Mouse (Mus musculus): Measurements from ENCODE around the gene Sfta2.

The Sfta2 gene

GRCm38 (mm10) chr17:35592131-35592530 is 9.2 kb upstream of the Sfta2 start:
- peak; percentile 51 for DNase-seq (ENCODE audit: low read depth, low spot score)

- DNase-seq (ENCODE audit: low read depth, low spot score): peak; percentile 90
These were observed 7.6 kb upstream of the Sfta2 start for GRCm38 (mm10) chr17:35593786-35594185.

DNA sequence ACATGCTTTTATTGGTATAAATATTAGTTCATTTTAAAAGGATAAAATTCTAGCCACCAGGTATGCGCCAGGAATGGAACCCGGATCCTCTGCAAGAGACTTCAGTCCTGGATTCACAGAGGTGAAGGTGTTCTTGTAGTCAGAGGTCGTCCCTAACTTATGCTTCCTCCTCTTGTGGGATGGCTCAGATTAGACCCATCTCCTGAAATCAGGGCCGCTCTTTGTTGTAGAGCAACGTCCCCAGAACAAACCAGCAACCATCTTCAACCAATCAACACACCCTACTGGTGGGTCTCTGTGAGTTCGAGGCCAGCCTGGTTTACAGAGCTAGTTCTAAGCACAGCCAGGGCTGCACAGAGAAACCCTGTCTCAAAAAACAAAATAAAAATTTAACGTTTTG is 6.9 kb upstream of the Sfta2 start:
- peak; percentile 66 for DNase-seq (ENCODE audit: low read depth, low spot score)

GRCm38 (mm10) chr17:35597399-35597798 is 4.0 kb upstream of the Sfta2 start:
- no peak for DNase-seq (ENCODE audit: low read depth, low spot score)

GRCm38 (mm10) chr17:35601736-35602354 is 496 bp downstream of the Sfta2 start:
- DNase-seq (ENCODE audit: low read depth, low spot score): no peak

DNA sequence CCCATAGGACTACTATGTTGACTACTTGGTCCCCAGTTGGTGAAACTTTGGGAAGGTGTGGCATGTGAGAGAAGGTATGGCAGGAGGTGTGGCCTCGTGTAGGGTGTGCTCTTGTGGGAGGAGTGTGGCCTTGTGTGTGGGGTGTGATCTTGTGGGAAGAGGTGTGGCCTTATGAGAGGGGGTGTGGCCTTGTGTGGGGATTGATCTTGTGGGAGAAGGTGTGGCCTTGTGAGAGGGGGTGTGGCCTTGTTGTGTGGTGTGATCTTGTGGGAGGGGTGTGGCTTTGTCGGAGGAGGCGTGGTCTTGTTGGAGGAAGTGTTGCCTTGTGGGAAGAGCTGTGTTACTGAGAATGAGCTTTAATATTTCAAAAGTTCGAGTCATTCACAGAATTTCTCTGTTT is 15.8 kb downstream of the Sfta2 start:
- peak; percentile 71 for DNase-seq (ENCODE audit: low read depth, low spot score)

DNA sequence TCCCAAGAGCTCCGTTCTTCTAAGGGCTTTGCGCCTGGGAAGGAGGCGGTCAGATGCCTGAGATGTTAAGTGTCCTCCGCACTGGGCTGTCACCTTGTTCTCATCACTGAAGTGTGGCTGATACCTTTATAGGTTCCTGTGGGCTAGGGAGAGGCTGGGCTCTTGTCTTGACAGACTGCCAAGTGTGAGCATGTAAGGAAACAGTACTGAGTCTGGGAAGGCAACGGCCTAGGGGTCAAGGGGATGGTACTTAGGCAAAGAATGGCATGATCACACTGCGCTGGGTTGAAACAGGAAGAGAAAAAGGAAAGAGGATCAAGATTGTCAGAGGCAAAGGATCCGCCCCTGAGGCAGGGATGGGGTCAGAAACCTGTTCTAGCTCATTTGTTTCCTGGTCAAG is 25.2 kb downstream of the Sfta2 start, which contains the start of gene Gm9573:
Gene Gm9573 (minus strand): TSS at position 101 of the 400 bp plus-strand sequence.
- no peak for DNase-seq (ENCODE audit: low read depth, low spot score)

DNA sequence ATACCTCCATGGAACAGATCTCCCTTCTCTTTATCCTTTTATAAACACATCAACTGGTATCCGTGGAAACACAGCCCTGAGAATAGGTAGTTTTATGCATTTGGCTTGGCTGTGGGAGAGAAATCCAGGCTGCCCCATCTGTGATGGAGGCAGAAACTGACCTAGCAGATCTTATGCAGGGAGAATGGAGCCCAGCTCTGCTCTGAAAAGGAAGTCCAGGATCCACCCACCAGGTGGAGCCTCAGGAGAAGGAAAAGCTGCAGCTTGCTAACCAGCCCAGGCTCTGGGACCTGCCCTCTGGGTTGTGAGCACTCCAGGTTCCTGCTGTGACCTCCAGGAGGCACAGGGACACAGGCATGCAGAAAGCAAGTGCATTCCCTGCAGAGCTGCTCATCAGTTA is 32.6 kb downstream of the Sfta2 start:
- peak; percentile 78 for DNase-seq (ENCODE audit: low read depth, low spot score)

GRCm38 (mm10) chr17:35635202-35635601 is 33.9 kb downstream of the Sfta2 start:
- peak; percentile 62 for DNase-seq (ENCODE audit: low read depth, low spot score)

DNA sequence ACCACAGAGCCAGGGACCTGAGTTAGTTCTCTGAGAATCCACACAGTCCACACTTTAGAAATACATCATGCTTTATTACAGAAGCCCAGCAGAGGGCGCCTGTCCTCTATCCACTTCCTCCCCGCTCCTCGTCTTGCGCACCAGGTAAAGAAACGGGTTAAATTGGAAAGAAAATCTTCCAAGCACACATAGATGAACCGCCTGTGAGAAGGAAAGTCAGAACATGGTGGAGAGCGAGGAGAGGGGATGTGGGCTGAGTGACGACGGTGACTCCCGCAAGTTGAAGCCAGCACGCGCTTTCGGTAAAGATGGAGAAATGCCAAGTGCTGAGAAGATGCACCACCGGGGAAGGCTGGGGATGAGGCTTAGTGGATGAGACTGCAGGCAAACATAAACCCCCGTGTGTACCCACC is 34.4 kb downstream of the Sfta2 start:
- DNase-seq (ENCODE audit: low read depth, low spot score): peak; percentile 86

- peak; percentile 76 for DNase-seq (ENCODE audit: low read depth, low spot score)
These were observed 35.0 kb downstream of the Sfta2 start for GRCm38 (mm10) chr17:35636363-35636762.

- DNase-seq (ENCODE audit: low read depth, low spot score): peak; percentile 89
These were observed 37.3 kb downstream of the Sfta2 start for GRCm38 (mm10) chr17:35638475-35639190.

DNA sequence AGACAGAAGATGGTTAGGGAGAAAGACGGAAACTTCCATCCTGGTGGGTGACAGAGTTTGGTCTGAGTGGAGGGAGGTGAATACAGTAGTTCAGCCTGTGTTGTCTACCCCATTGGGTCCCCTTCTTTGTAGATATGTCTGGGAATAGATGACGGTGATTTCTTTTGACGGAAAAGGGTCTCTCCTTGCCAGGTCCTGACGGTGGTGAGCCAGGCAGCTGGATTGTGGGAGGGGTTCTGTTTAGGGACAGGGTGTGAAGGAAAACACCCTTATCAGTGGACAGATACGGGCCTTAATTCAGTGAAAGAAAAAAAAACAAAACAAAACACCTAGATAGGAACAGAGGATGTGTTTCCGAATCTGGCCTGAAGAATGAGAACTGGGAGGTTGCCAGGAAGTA is 38.0 kb downstream of the Sfta2 start:
- DNase-seq (ENCODE audit: low read depth, low spot score): no peak

DNA sequence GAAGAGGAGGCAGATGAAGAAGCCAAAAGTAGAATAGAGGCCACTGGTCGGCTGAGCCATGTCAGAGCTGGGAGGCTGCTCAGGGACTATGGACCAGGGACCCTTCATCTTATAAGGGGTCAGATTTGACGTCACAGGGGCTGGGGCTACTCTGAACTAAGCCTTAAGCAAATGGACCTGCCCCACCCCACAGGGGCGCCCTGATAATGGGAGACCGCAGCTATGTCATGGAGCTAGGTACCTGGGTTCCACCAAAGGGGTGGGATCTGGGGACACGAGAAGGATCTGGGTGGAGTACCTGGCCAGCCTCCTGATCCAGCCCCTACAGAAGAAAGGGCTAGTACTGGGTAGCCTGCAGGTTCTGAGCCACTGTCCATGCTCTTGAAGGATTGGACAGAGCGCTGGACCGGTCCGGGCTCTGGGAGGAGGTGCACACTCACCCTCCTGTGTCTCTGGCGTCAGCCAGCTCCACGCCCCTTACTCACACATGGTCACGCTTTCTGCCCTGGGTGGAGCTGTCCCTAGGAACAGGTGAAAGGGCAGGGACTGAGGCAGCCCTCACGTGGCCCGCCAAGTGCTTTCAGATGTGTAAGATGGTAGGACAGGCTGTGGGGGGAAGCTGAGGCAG is 42.4 kb downstream of the Sfta2 start, which contains the start of gene Mucl3:
Gene Mucl3 (minus strand): TSS at position 87 of the 628 bp plus-strand sequence.
- DNase-seq (ENCODE audit: low read depth, low spot score): no peak

DNA sequence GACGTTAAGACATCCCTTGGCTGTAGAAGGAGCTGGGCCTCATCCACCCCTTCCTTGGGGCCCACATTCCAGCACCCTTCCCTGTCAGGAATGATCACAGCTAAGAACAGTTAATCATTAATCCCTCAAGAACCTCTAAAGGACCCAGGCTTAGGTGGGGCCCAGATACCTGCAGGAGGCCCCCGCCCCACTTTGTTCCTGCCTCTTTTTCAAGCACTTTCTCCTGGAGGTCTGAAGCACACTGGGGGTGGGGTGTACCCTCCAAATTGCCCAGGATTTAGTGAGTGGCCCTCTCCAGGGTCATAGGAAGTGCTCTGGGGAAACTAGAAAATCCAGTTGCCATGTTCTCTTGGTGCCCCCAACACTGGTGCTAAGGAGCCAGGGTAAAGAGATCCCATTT is 48.1 kb downstream of the Sfta2 start:
- DNase-seq (ENCODE audit: low read depth, low spot score): no peak

DNA sequence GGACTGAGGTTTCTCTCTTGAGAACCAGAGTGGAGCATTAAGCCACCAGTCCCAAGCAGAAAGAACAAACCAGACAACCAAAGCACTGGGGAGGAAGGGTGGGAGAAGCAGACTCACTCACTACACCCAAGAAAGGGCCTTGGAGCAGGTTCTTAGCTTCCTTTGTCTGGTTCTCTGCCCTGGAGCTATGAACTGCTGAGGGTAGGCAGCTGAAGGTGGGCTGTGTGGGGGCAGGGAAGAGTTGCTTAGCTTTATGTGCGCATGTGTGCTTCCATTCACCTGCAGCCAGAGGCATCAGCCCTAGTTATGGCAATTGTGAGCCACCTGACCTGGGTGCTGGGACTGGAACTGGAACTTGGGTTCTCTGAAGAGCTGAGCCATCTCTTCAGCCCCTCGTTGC is 51.7 kb downstream of the Sfta2 start:
- peak; percentile 81 for DNase-seq (ENCODE audit: low read depth, low spot score)

DNA sequence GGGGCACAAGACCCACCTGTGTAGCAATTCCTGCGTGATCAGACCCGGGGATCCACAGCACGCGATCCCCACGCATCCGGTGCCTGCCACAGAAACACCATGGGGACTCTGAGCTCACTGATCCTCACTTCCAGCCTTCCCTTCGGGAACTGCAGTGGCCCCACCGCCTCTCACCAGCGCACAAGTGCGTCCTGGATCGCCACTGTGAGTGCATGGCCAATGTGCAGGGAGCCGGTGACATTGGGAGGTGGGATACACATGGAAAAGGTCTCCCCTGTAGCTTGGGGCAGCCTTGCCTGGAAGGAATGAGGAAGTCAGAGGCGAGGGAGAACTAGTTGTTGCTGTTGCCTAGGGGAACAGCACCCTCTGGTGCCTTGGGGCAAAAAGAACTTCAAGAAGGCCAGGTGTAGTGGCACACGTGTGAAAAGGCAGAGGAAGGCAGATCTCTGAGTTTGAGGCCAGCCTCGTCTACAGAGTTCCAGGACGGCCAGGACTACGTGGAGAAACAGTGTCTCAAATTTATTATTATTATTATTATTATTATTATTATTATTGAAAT is 64.7 kb downstream of the Sfta2 start:
- peak; percentile 87 for DNase-seq (ENCODE audit: low read depth, low spot score)

GRCm38 (mm10) chr17:35666851-35667256 is 65.5 kb downstream of the Sfta2 start:
- DNase-seq (ENCODE audit: low read depth, low spot score): peak; percentile 59

GRCm38 (mm10) chr17:35667334-35668065 is 66.2 kb downstream of the Sfta2 start, which contains the start of gene Vars2:
Gene Vars2, minus strand, starts transcription at chr17:35667592.
- peak; percentile 96 for DNase-seq (ENCODE audit: low read depth, low spot score)

DNA sequence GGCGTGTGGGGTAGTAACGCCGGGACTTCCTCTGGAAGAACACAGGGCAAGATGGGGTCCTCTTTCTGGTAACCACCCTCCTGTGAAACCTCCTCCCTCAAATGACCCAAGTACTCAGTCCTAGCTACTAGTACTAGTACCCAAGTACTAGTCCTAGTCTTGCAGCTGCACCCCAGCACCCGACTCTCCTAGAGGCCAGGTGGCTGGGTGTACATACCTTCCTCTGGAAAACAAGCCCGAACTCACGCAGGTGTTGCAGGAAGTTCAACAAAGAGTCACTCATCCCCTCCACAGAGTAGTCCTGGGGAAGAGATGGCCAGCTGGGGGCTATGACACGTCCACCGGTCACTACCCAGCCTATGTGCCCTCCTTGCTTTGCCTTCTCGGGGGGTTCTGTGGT is 68.4 kb downstream of the Sfta2 start:
- no peak for DNase-seq (ENCODE audit: low read depth, low spot score)

GRCm38 (mm10) chr17:35671846-35672245 is 70.5 kb downstream of the Sfta2 start:
- DNase-seq (ENCODE audit: low read depth, low spot score): no peak

DNA sequence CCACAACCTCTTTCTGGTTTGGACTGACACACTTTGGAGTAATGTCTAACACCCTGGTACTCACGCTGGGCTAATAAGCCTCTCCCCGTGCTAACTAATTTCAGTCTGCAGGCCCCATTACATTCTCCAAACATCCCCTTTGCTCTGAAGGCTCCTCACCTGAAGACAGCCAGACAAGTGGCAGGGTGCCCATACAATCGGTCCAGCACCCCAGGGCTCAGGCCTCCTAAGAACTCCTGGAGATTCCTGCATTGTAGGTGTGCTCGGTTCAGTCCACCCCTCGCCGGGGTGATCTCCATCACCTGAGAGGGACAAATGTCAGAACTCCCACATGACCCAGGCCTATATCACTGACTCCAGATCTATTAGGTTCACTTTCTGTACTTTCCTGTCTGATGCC is 71.2 kb downstream of the Sfta2 start:
- DNase-seq (ENCODE audit: low read depth, low spot score): no peak
